Mouse (Mus musculus): ENCODE results near the gene Ghrhr. TPM values are rescaled to one million over a fixed set of nuclear protein-coding genes. Genes with fewer than 3 reads are reported as not detected.

Ghrhr gene
- polyA plus RNA-seq, 2 experiments: 0.02 TPM; not detected in 1

DNA sequence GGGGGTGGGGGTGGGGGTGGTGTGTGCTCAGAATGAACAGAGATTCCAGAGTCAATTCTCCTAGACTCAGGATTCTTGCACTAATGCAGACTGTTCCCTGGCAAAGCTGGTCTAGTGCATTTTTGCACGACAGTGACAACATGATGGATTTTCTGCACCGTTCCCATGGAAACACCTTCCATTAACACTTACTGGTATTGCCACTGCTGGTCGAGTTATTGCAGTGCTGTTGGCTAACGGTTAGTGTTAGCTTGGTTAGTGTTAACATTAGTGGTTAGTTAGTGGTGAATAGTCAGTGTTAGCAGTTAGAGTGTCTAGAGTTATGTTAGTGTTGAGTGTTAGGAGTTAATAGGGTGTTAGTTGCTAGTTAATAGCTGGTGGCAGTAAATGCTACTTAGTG lies 15.7 kb downstream of the Ghrhr start:
- no peak overlapping the region for H3K4me2 ChIP-seq (ENCODE audit: low read depth)
- H3K9ac ChIP-seq (replicated peaks): no peak overlapping the region
- 43% methylated on average over 4 of the region's 4 CpGs for WGBS (ENCODE audit: insufficient replicate concordance)
- H3K4me3 ChIP-seq (ENCODE audit: insufficient read depth in 1 of 2, low read depth in 2 of 2, low read length in 2 of 2): no peak overlapping the region
- no peak for ATAC-seq (ENCODE audit: insufficient read depth)
- TF ChIP-seq EP300 (IDR thresholded peaks at IDR 0.05; ENCODE audit: low read depth) (no peak), CTCF (IDR thresholded peaks at IDR 0.05; ENCODE audit: low read depth) (no peak)
- no peaks in the 10 kb centered on the region for H3K4me1 ChIP-seq (replicated peaks; ENCODE audit: control insufficient read depth in 2 of 2, insufficient read depth in 2 of 2, low read length in 1 of 2)
- no peak overlapping the region for H3K27ac ChIP-seq
- H3K27me3 ChIP-seq (ENCODE audit: control insufficient read depth, insufficient read depth, low read length): peaks cover 5% of the 10 kb centered on the region
- no peaks in the 10 kb centered on the region for H3K36me3 ChIP-seq (replicated peaks; ENCODE audit: control insufficient read depth, insufficient read depth, low read depth)
- H3K9me3 ChIP-seq (ENCODE audit: control insufficient read depth, low read length): no peaks in the 10 kb centered on the region
- DNase-seq (ENCODE audit: low read depth in 3 of 3, low spot score in 3 of 3): no peak

DNA sequence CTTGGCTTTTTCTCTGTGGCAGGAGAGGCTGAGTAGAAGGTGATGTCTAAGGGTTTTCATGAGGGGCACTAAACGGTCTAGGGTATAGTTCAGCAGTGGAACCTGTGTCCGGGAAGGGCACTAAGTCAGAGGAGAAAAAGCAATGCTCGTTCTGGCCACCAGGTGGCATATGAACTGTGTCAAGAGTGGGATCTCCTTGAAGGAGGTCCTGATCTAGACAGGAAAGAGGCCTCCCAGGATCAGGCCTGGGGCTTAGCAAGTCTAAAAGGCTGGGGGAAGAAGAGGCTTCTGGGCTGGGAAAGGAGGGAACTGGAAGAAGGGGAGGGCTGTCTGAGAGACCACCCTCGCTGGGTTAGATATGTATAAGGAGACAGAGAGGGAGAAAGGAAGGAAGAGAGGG lies 16.4 kb downstream of the Ghrhr start:
- no peaks in the 10 kb centered on the region for H3K36me3 ChIP-seq (replicated peaks; ENCODE audit: control insufficient read depth, insufficient read depth, low read depth)
- 8% methylated on average over 4 of the region's 4 CpGs for WGBS (ENCODE audit: insufficient replicate concordance)
- TF ChIP-seq EP300 (IDR thresholded peaks at IDR 0.05; ENCODE audit: low read depth) (no peak), CTCF (IDR thresholded peaks at IDR 0.05; ENCODE audit: low read depth) (peak; percentile 87)
- peaks cover 5% of the 10 kb centered on the region for H3K27me3 ChIP-seq (ENCODE audit: control insufficient read depth, insufficient read depth, low read length)
- H3K9ac ChIP-seq (replicated peaks): no peak overlapping the region
- no peak for ATAC-seq (ENCODE audit: insufficient read depth)
- H3K4me2 ChIP-seq (ENCODE audit: low read depth): no peak overlapping the region
- no peak overlapping the region for H3K4me3 ChIP-seq (ENCODE audit: insufficient read depth in 1 of 2, low read depth in 2 of 2, low read length in 2 of 2)
- no peaks in the 10 kb centered on the region for H3K4me1 ChIP-seq (replicated peaks; ENCODE audit: control insufficient read depth in 2 of 2, insufficient read depth in 2 of 2, low read length in 1 of 2)
- DNase-seq (ENCODE audit: low read depth in 3 of 3, low spot score in 3 of 3): peak; percentile 27 to 32 (median 31)
- H3K9me3 ChIP-seq (ENCODE audit: control insufficient read depth, low read length): no peaks in the 10 kb centered on the region
- no peak overlapping the region for H3K27ac ChIP-seq

- no peak overlapping the region for H3K4me3 ChIP-seq (ENCODE audit: insufficient read depth in 1 of 2, low read depth in 2 of 2, low read length in 2 of 2)
- no peak overlapping the region for H3K27ac ChIP-seq
- TF ChIP-seq CTCF (IDR thresholded peaks at IDR 0.05; ENCODE audit: low read depth) (no peak), EP300 (IDR thresholded peaks at IDR 0.05; ENCODE audit: low read depth) (no peak)
- ATAC-seq (ENCODE audit: insufficient read depth) (no peak), DNase-seq (ENCODE audit: low read depth in 3 of 3, low spot score in 3 of 3) (no peak)
- H3K36me3 ChIP-seq (replicated peaks; ENCODE audit: control insufficient read depth, insufficient read depth, low read depth): no peaks in the 10 kb centered on the region
- H3K4me1 ChIP-seq (replicated peaks; ENCODE audit: control insufficient read depth in 2 of 2, insufficient read depth in 2 of 2, low read length in 1 of 2): no peaks in the 10 kb centered on the region
- H3K9ac ChIP-seq (replicated peaks): no peak overlapping the region
- no peak overlapping the region for H3K4me2 ChIP-seq (ENCODE audit: low read depth)
- H3K27me3 ChIP-seq (ENCODE audit: control insufficient read depth, insufficient read depth, low read length): peaks cover 4% of the 10 kb centered on the region
- H3K9me3 ChIP-seq (ENCODE audit: control insufficient read depth, low read length): no peaks in the 10 kb centered on the region
- WGBS (ENCODE audit: insufficient replicate concordance): 63% methylated on average over 10 of the region's 10 CpGs
These were observed 18.8 kb downstream of the Ghrhr start for GRCm38 (mm10) chr6:55394854-55395253.

DNA sequence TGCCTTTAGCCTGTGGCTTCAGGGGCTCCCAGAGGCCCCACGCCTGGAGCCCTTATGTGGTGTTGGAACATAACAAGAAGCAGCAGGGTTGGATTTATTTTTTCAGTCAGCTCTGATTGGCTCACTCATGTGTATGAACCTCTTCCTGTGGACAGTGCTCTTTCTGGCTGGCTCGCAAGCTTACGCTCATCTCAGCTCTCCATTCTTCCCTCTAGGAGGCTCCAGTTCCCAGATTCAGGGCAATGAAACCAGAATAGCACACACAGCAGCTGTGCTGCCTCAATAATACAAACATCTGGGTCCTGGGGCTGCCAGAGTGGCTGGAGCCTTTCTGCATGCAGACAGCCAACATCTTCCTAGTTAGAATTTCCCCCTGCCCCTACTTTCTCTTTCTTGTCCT lies 20.1 kb downstream of the Ghrhr start:
- no peaks in the 10 kb centered on the region for H3K9me3 ChIP-seq (ENCODE audit: control insufficient read depth, low read length)
- H3K4me1 ChIP-seq (replicated peaks; ENCODE audit: control insufficient read depth in 2 of 2, insufficient read depth in 2 of 2, low read length in 1 of 2): no peaks in the 10 kb centered on the region
- ATAC-seq (ENCODE audit: insufficient read depth): no peak
- no peak for DNase-seq (ENCODE audit: low read depth in 3 of 3, low spot score in 3 of 3)
- H3K4me2 ChIP-seq (ENCODE audit: low read depth): no peak overlapping the region
- H3K27ac ChIP-seq: no peak overlapping the region
- 40% methylated on average over 3 of the region's 3 CpGs for WGBS (ENCODE audit: insufficient replicate concordance)
- H3K36me3 ChIP-seq (replicated peaks; ENCODE audit: control insufficient read depth, insufficient read depth, low read depth): no peaks in the 10 kb centered on the region
- H3K27me3 ChIP-seq (ENCODE audit: control insufficient read depth, insufficient read depth, low read length): no peaks in the 10 kb centered on the region
- H3K9ac ChIP-seq (replicated peaks): no peak overlapping the region
- no peak overlapping the region for H3K4me3 ChIP-seq (ENCODE audit: insufficient read depth in 1 of 2, low read depth in 2 of 2, low read length in 2 of 2)
- TF ChIP-seq CTCF (IDR thresholded peaks at IDR 0.05; ENCODE audit: low read depth): no peak
- no peak for TF ChIP-seq EP300 (IDR thresholded peaks at IDR 0.05; ENCODE audit: low read depth)

- H3K27ac ChIP-seq: no peak overlapping the region
- TF ChIP-seq CTCF (IDR thresholded peaks at IDR 0.05; ENCODE audit: low read depth) (no peak), EP300 (IDR thresholded peaks at IDR 0.05; ENCODE audit: low read depth) (no peak)
- H3K9ac ChIP-seq (replicated peaks): no peak overlapping the region
- H3K27me3 ChIP-seq (ENCODE audit: control insufficient read depth, insufficient read depth, low read length): no peaks in the 10 kb centered on the region
- H3K4me3 ChIP-seq (ENCODE audit: insufficient read depth in 1 of 2, low read depth in 2 of 2, low read length in 2 of 2): no peak overlapping the region
- H3K4me1 ChIP-seq (replicated peaks; ENCODE audit: control insufficient read depth in 2 of 2, insufficient read depth in 2 of 2, low read length in 1 of 2): no peaks in the 10 kb centered on the region
- DNase-seq (ENCODE audit: low read depth in 3 of 3, low spot score in 3 of 3) (no peak), ATAC-seq (ENCODE audit: insufficient read depth) (no peak)
- no peak overlapping the region for H3K4me2 ChIP-seq (ENCODE audit: low read depth)
- H3K9me3 ChIP-seq (ENCODE audit: control insufficient read depth, low read length): no peaks in the 10 kb centered on the region
- 70% methylated on average over 11 of the region's 11 CpGs for WGBS (ENCODE audit: insufficient replicate concordance)
- H3K36me3 ChIP-seq (replicated peaks; ENCODE audit: control insufficient read depth, insufficient read depth, low read depth): no peaks in the 10 kb centered on the region
These were observed 20.5 kb downstream of the Ghrhr start for GRCm38 (mm10) chr6:55396622-55397041.
